Mouse (Mus musculus): ENCODE measurements around the gene Ezh1. TPM values are rescaled to one million over a fixed set of nuclear protein-coding genes. Genes with fewer than 3 reads are reported as not detected.

The Ezh1 gene
- polyA plus RNA-seq, 1 experiment from 2014 or later, result 17.1 TPM

DNA sequence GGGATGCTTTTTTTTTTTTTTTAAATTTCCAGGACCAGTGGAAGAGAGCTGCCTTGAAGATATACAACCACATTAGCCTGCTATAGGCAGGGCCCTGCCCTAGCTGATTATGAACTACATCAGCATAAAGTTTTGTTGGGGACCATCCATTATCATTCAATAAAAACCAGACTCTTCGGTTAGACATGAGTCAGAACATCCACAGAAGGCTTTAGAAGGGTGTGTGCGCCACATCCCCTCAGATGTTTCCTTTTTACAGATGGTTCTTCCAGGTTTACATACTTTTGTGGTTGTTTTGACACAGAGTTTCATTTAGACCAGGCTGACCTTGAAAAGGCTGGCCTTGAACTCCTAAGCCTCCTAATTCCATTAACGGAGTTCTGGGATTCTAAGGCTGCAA is 1.9 kb downstream of the Ezh1 start:
- H3K4me3 ChIP-seq (ENCODE audit: low read depth, low read length), result no peak overlapping the region
- no peaks in the 10 kb centered on the region for H3K9me3 ChIP-seq (ENCODE audit: low read length)
- DNase-seq (ENCODE audit: low spot score) (no peak), ATAC-seq (no peak)
- WGBS, result 75% methylated on average over 3 of the region's 3 CpGs
- TF ChIP-seq CTCF (IDR thresholded peaks at IDR 0.05) (no peak), EP300 (IDR thresholded peaks at IDR 0.05) (no peak)
- H3K4me2 ChIP-seq (replicated peaks; ENCODE audit: low read depth, low read length), result no peak overlapping the region
- H3K4me1 ChIP-seq (ENCODE audit: insufficient read depth, low read depth, low read length), result peaks cover 2% of the 10 kb centered on the region; the same call in 1 of the 2 replicates
- H3K27ac ChIP-seq (ENCODE audit: low read length), result no peak overlapping the region
- no peak overlapping the region for H3K9ac ChIP-seq (replicated peaks; ENCODE audit: low read depth)
- no peaks in the 10 kb centered on the region for H3K27me3 ChIP-seq (replicated peaks; ENCODE audit: insufficient read depth, low read length)
- no peaks in the 10 kb centered on the region for H3K36me3 ChIP-seq (ENCODE audit: insufficient read depth, low read length)

DNA sequence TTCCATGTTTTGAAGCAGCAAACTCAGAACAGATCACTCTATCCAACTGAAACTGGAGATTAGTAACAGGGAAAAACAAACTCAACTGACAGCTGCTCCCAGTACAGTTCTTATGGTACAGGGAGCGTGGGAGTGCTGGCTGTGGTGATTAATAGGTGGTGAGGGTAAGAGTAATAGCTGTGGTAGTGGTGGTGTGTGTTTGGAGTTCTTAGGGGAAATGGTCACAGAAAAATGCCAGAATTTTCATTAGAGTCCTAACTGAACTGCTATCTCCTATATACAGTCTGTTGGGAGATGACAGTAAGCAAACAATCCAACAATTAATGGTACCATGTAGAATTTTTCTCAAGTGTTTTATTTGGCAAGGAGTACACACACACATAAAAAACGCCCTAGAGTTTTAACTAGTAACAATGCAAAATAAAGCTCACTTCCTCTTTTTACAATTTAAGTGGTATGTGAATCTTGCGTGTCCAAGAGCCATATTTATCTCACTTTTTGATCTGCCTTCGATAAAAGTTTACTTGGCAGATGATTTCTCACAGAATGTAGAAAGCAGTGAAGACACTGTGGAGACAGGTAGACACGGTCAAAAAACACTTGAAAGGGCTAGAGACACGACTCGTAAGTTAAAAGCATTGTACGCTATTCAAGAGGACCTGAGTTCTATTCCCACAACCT is 4.8 kb downstream of the Ezh1 start:
- H3K9ac ChIP-seq (replicated peaks; ENCODE audit: low read depth), result no peak overlapping the region
- no peaks in the 10 kb centered on the region for H3K36me3 ChIP-seq (ENCODE audit: insufficient read depth, low read length)
- H3K4me3 ChIP-seq (ENCODE audit: low read depth, low read length), result no peak overlapping the region
- no peak overlapping the region for H3K4me2 ChIP-seq (replicated peaks; ENCODE audit: low read depth, low read length)
- H3K27ac ChIP-seq (ENCODE audit: low read length), result peak overlapping the region; percentile 65
- no peak for TF ChIP-seq EP300 (IDR thresholded peaks at IDR 0.05)
- no peak for TF ChIP-seq CTCF (IDR thresholded peaks at IDR 0.05)
- H3K9me3 ChIP-seq (ENCODE audit: low read length), result no peaks in the 10 kb centered on the region
- 0 out of 2 replicates have a peak, but pooled peaks have one; percentile 9 for ATAC-seq
- H3K27me3 ChIP-seq (replicated peaks; ENCODE audit: insufficient read depth, low read length), result no peaks in the 10 kb centered on the region
- peak; percentile 40 for DNase-seq (ENCODE audit: low spot score)
- H3K4me1 ChIP-seq (ENCODE audit: insufficient read depth, low read depth, low read length), result peaks cover 2% of the 10 kb centered on the region; the same call in 1 of the 2 replicates
- 57% methylated on average over 8 of the region's 8 CpGs for WGBS

DNA sequence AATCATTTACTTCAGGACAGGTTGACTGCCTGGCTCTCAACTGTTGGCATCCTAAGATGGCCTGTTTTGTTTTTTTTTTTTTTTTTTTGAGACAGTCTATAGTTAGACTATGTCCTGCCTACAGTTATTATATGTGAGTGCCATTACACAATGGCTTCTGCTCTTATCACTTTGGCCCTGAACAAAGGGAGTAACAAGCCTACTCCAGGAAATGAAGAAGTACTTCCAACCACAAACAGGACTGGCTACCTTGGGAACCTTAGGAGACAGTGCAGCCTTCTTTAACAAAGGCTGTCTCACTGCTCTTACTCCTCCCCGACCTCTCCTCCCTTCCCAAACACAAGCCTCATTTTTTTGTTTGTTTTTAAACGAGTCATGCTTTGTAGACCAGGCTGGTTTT is 5.4 kb downstream of the Ezh1 start:
- no peak overlapping the region for H3K4me3 ChIP-seq (ENCODE audit: low read depth, low read length)
- no peak overlapping the region for H3K4me2 ChIP-seq (replicated peaks; ENCODE audit: low read depth, low read length)
- H3K9me3 ChIP-seq (ENCODE audit: low read length), result no peaks in the 10 kb centered on the region
- peak; percentile 39; the same call in 1 of the 2 replicates for ATAC-seq
- 14% methylated on average over 2 of the region's 2 CpGs for WGBS
- H3K4me1 ChIP-seq (ENCODE audit: insufficient read depth, low read depth, low read length), result no peaks in the 10 kb centered on the region; the same call in 1 of the 2 replicates
- H3K9ac ChIP-seq (replicated peaks; ENCODE audit: low read depth), result no peak overlapping the region
- peaks cover under 1% of the 10 kb centered on the region; the same call in 1 of the 2 replicates for H3K36me3 ChIP-seq (ENCODE audit: insufficient read depth, low read length)
- DNase-seq (ENCODE audit: low spot score), result peak; percentile 21
- peak overlapping the region; percentile 65 for H3K27ac ChIP-seq (ENCODE audit: low read length)
- no peak for TF ChIP-seq CTCF (IDR thresholded peaks at IDR 0.05)
- no peak for TF ChIP-seq EP300 (IDR thresholded peaks at IDR 0.05)
- no peaks in the 10 kb centered on the region for H3K27me3 ChIP-seq (replicated peaks; ENCODE audit: insufficient read depth, low read length)

DNA sequence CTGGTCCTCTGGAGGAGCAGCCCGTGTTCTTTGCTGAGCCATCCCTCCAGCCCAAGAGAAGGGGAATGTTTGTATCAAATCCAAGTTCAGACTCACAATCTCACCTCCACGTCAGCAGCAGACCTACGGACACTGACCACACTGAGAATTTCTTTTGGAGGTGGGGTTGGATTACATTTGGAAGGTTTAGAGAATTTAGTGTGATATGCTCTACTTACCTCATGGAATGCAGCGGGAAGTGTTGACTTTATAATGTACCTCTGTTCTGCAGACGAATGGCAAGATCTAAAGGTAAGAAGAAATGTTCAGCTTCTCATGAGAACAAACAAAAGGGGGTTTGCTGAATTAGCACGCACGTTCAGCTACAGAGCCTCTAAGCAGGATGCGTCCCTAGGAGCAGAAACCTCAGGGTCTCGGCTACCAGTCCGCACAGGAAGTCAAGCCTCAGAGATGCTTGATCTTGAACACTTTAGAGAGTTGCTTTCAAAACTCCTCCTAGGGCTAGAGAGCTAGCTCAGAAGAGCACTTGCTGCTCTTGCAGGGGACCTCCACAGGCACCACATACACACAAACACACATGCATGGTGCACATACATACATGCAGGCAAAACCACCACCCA is 7.7 kb downstream of the Ezh1 start:
- Histone ChIP-seq H3K4me1 (ENCODE audit: insufficient read depth, low read depth, low read length) (no peaks in the 10 kb centered on the region), H3K27me3 (replicated peaks; ENCODE audit: insufficient read depth, low read length) (no peaks in the 10 kb centered on the region), H3K27ac (ENCODE audit: low read length) (no peak overlapping the region), H3K9me3 (ENCODE audit: low read length) (no peaks in the 10 kb centered on the region), H3K4me3 (ENCODE audit: low read depth, low read length) (no peak overlapping the region), H3K4me2 (replicated peaks; ENCODE audit: low read depth, low read length) (no peak overlapping the region), H3K36me3 (ENCODE audit: insufficient read depth, low read length) (peaks cover 20% of the 10 kb centered on the region; the same call in 1 of the 2 replicates), H3K9ac (replicated peaks; ENCODE audit: low read depth) (no peak overlapping the region)
- 58% methylated on average over 10 of the region's 10 CpGs for WGBS
- DNase-seq (ENCODE audit: low spot score) (no peak), ATAC-seq (no peak)
- TF ChIP-seq CTCF (IDR thresholded peaks at IDR 0.05) (no peak), EP300 (IDR thresholded peaks at IDR 0.05) (no peak)

DNA sequence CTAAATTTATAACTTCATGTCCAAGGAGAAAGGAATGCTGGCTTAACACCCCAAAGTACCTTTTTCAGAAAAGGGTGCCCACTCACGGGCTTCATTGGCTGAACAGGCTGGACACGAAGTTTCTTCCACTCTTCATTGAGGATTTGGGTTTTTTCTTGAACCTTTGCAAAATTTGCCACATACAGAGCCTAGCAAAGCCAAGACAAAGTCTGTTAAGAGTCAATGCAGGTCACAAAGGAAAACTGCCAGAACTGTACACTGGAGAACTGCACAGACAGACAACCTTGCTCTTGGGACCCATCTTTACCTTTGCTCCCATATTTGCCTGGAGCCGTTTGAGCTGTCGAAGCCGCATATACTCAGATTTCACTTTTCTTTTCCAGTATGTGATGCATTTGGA is 9.3 kb downstream of the Ezh1 start:
- Histone ChIP-seq H3K4me3 (ENCODE audit: low read depth, low read length) (no peak overlapping the region), H3K4me1 (ENCODE audit: insufficient read depth, low read depth, low read length) (no peaks in the 10 kb centered on the region), H3K4me2 (replicated peaks; ENCODE audit: low read depth, low read length) (no peak overlapping the region), H3K36me3 (ENCODE audit: insufficient read depth, low read length) (peaks cover 28% of the 10 kb centered on the region), H3K9me3 (ENCODE audit: low read length) (no peaks in the 10 kb centered on the region), H3K27ac (ENCODE audit: low read length) (no peak overlapping the region), H3K27me3 (replicated peaks; ENCODE audit: insufficient read depth, low read length) (no peaks in the 10 kb centered on the region), H3K9ac (replicated peaks; ENCODE audit: low read depth) (no peak overlapping the region)
- TF ChIP-seq EP300 (IDR thresholded peaks at IDR 0.05), result no peak
- TF ChIP-seq CTCF (IDR thresholded peaks at IDR 0.05), result no peak
- 95% methylated on average over 5 of the region's 5 CpGs for WGBS
- DNase-seq (ENCODE audit: low spot score) (no peak), ATAC-seq (no peak)

DNA sequence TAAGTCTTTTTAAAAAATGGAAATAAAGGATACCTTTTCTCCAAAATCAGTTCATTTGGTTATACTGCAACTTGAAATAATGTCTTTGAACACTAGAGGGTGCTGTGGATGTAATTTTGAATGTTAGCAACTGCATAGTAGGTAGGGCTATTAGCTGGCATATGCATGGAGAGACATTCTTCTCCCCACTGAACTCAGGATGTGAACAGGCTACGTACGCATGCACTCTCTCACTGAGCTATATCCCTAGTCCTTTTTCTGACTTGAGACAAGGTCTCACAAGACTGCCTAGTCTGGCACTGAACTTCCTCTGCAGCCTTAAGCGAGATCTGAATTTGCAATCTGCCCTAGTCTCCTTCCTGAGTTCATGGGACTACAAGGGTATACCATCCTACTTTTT is 14.3 kb downstream of the Ezh1 start:
- Histone ChIP-seq H3K4me3 (ENCODE audit: low read depth, low read length) (no peak overlapping the region), H3K36me3 (ENCODE audit: insufficient read depth, low read length) (peaks cover 52% of the 10 kb centered on the region), H3K9me3 (ENCODE audit: low read length) (no peaks in the 10 kb centered on the region), H3K27me3 (replicated peaks; ENCODE audit: insufficient read depth, low read length) (no peaks in the 10 kb centered on the region), H3K4me2 (replicated peaks; ENCODE audit: low read depth, low read length) (no peak overlapping the region), H3K27ac (ENCODE audit: low read length) (0 out of 2 replicates have a peak overlapping the region, but pooled peaks have one; percentile 32), H3K9ac (replicated peaks; ENCODE audit: low read depth) (no peak overlapping the region), H3K4me1 (ENCODE audit: insufficient read depth, low read depth, low read length) (no peaks in the 10 kb centered on the region)
- TF ChIP-seq CTCF (IDR thresholded peaks at IDR 0.05) (peak; percentile 86), EP300 (IDR thresholded peaks at IDR 0.05) (no peak)
- peak; percentile 91 for DNase-seq (ENCODE audit: low spot score)
- peak; percentile 92 for ATAC-seq
- 30% methylated on average over 3 of the region's 3 CpGs for WGBS

Data from lung, postnatal 0 days (tissue).